Mouse (Mus musculus) midbrain, postnatal 0 days (tissue): ENCODE results near the gene Canx. TPM values are rescaled to one million over a fixed set of nuclear protein-coding genes. Genes with fewer than 3 reads are reported as not detected.

Source experiments
- ATAC-seq: fragments of 200-750 bp; cut with Nextera tagmentation; 2 replicates; pipeline ENCODE4 v1.8.0; 2017; ENCODE audit warnings: moderate number of reproducible peaks, mild to moderate bottlenecking, moderate TSS enrichment, moderate library complexity; ENCODE audit not compliant: low FRiP score
- DNase-seq: peaks from one replicate; pipeline ENCODE4 v3.0.0-alpha.2; 2015; ENCODE audit warnings: low spot score
- H3K27ac ChIP-seq: fragments of 300-500 bp; sonication (generic); 2 replicates; pipeline ENCODE4 v1.5.1; 2014; ENCODE audit warnings: low read depth, mild to moderate bottlenecking, low read length, mixed read lengths
- H3K27me3 ChIP-seq: fragments of 300-500 bp; sonication (generic); 2 replicates; pipeline ENCODE4 v1.6.1; 2014; ENCODE audit warnings: low read length, control low read depth, mixed read lengths; ENCODE audit not compliant: insufficient read depth
- H3K36me3 ChIP-seq: fragments of 300-500 bp; sonication (generic); 2 replicates; pipeline ENCODE4 v1.6.1; 2014; ENCODE audit warnings: low read length, control low read depth, mixed read lengths; ENCODE audit not compliant: insufficient read depth
- H3K4me1 ChIP-seq: fragments of 300-500 bp; sonication (generic); 2 replicates; pipeline ENCODE4 v1.6.1; 2014; ENCODE audit warnings: mild to moderate bottlenecking, control low read depth, antibody characterized with exemption, low read length, mixed read lengths; ENCODE audit not compliant: insufficient read depth
- H3K4me2 ChIP-seq: fragments of 300-500 bp; sonication (generic); 2 replicates; pipeline ENCODE4 v1.6.1; 2014; ENCODE audit warnings: low read depth, mild to moderate bottlenecking, low read length, mixed read lengths; ENCODE audit not compliant: poor library complexity, severe bottlenecking
- H3K4me3 ChIP-seq: fragments of 300-500 bp; sonication (generic); 2 replicates; pipeline ENCODE4 v1.5.1; 2014; ENCODE audit warnings: low read depth, mild to moderate bottlenecking, low read length, moderate library complexity
- H3K9ac ChIP-seq: fragments of 300-500 bp; sonication (generic); replicated peaks from 2 replicates; pipeline ENCODE4 v1.6.1; 2014; ENCODE audit warnings: mild to moderate bottlenecking, low read length, moderate library complexity, mixed read lengths; ENCODE audit not compliant: poor library complexity, severe bottlenecking
- H3K9me3 ChIP-seq: fragments of 300-500 bp; sonication (generic); 2 replicates; pipeline ENCODE4 v1.6.1; 2016; ENCODE audit warnings: low read length, control low read depth
- CTCF ChIP-seq: IDR thresholded peaks from 2 replicates; pipeline ENCODE4 v1.5.1; 2016; ENCODE audit warnings: antibody characterized with exemption, mild to moderate bottlenecking
- WGBS: fragments of 180-500 bp; shearing (Covaris S2); extraction: QIAGEN DNeasy Blood & Tissue Kit; methylation state at CpG from one replicate; pipeline ENCODE4 v1.1.7; 2014; 5-methylcytosine and 5-hydroxymethylcytosine counted together
- polyA plus RNA-seq: library from polyadenylated mRNA; unstranded; fragments of >200 nt; fragmentation: Nextera tagmentation; extraction: Ambion mirVana; gene quantifications from 2 replicates; pipeline ENCODE4 v1.2.1, GENCODE M21; 2015
- total RNA-seq: library from RNA; depleted of rRNA; stranded (reverse); fragments of >200 nt; gene quantifications from 2 replicates; pipeline ENCODE4 v1.2.3, GENCODE M21; 2014

The Canx gene
- total and polyA plus RNA-seq, 2 experiments from 2014 or later, result 227 to 244 TPM

DNA sequence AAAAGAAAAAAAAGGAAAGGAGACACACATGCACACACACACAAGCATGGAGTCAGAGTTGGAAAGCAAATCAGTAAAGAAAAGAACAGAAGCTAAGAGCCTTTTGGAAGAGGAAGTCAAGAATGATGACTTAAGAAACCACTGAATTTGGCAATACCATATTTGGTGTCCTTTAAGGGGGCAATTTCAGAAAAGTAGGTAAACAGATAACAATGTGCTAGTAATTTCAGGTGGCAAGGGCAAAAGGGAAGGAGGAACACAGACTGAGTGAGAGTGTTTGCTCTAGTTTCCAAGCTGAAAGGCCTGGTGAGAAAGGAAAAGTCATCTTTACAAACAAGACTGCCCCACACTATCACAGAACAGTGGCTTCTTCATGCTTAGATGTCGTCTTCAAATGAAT, 39.0 kb downstream of the Canx start:
- Histone ChIP-seq H3K9me3 (no peaks in the 10 kb centered on the region), H3K4me1 (peaks cover 8% of the 10 kb centered on the region; the same call in 1 of the 2 replicates), H3K4me3 (no peak overlapping the region), H3K27me3 (no peaks in the 10 kb centered on the region), H3K27ac (no peak overlapping the region), H3K9ac (no peak overlapping the region), H3K4me2 (no peak overlapping the region), H3K36me3 (no peaks in the 10 kb centered on the region; the same call in 1 of the 2 replicates)
- ATAC-seq (no peak), DNase-seq (no peak)
- no peak for TF ChIP-seq CTCF
- 81% methylated on average over 1 of the region's 1 CpGs for WGBS

DNA sequence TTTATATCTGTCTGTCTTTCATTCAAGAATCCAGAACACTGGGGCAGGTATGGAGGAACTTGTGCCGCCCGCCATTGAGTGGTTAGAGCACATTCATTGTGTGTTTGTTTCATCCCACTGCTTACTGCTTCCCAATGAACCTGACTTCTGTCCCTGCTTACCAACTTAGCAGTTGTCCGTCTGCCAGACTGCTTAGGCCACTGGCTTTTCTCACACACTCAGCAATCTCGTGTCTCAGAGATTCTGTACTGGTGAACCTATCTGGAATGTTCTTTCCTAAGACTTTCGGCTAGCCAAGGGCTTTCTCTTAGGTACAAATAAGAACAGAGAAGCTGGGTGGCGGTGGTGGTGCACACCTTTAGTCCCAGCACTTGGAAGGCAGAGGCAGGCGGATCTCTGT, 39.8 kb downstream of the Canx start:
- no peak for TF ChIP-seq CTCF
- H3K4me1 ChIP-seq, result peaks cover 8% of the 10 kb centered on the region; the same call in 1 of the 2 replicates
- no peak overlapping the region for H3K4me2 ChIP-seq
- H3K4me3 ChIP-seq, result no peak overlapping the region
- no peak for ATAC-seq
- DNase-seq, result no peak
- H3K27me3 ChIP-seq, result no peaks in the 10 kb centered on the region
- H3K9ac ChIP-seq, result no peak overlapping the region
- whole genome bisulfite sequencing, result 96% methylated on average over 7 of the region's 7 CpGs
- H3K9me3 ChIP-seq, result no peaks in the 10 kb centered on the region
- no peak overlapping the region for H3K27ac ChIP-seq
- peaks cover 6% of the 10 kb centered on the region for H3K36me3 ChIP-seq

DNA sequence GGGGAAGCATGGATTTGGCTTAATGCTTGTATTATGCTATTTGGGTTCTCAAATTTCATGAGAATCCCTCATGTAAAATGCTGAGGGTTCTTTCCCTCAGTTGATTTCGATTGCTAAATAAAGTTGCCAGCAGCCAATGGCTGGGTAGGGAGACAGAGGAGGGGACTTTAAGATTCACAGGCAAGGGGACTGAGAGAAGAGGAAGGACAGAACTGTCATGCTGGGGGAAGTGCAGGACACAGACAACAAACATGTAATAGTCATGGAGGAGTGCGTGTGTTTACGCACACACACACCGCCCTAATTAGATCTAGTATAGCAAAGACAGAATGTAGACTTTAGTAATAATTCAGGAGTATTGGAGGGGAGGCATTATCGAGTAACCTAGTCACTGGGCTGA, 40.2 kb downstream of the Canx start:
- no peak for DNase-seq
- no peak overlapping the region for H3K27ac ChIP-seq

DNA sequence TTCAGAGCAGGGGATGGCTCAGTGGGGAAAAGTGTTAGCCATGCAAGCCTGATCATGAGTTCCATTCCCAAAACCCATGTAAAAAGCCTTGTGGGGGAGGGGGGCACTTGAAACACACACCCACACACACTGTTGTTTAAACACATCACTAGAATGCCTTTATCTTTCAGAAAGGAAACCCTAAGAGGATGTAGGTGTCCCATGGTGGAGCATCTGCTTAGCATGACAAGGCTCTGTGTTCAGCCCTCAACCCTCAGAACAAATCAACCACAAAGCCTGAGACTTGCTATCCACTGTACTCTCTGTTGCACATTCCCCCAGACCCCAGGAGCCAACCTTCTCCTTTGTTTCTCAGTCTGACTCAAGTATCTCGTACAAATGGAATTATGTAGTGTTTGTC, 45.4 kb downstream of the Canx start:
- 76% methylated on average over 1 of the region's 1 CpGs for WGBS

More for the DNA sequence above, 40.2 kb downstream of the Canx start:
- no peak overlapping the region for H3K9ac ChIP-seq
- H3K4me1 ChIP-seq, result 0 out of 2 replicates have a peak, but pooled peaks cover 4% of the 10 kb centered on the region
- no peak overlapping the region for H3K4me2 ChIP-seq
- ATAC-seq, result no peak
- no peak for TF ChIP-seq CTCF
- H3K36me3 ChIP-seq, result peaks cover 8% of the 10 kb centered on the region
- WGBS, result 94% methylated on average over 5 of the region's 5 CpGs
- H3K9me3 ChIP-seq, result no peaks in the 10 kb centered on the region
- H3K27me3 ChIP-seq, result no peaks in the 10 kb centered on the region
- H3K4me3 ChIP-seq, result no peak overlapping the region

DNA sequence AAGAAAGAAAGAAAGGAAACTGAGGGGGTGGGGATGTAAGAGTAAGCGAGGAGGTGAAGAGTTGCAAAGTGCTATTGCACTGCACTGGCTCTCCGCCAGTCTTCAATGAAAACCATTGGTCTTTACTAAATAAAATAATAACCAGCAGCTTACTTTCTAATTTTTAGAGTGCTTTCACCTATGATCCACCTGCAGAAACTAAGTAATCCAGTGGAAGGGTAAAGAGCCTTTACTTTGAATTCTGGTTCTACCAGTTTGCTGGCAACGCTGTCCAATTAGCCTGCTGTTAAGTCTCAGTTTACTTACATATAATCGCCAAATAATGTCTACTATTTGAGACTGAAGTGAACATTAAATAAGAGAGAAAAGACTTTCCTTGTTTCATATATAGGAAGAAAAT, 46.5 kb downstream of the Canx start:
- 93% methylated on average over 4 of the region's 4 CpGs for WGBS

More for the DNA sequence above, 45.4 kb downstream of the Canx start:
- no peaks in the 10 kb centered on the region for H3K4me1 ChIP-seq
- DNase-seq, result no peak
- no peaks in the 10 kb centered on the region for H3K27me3 ChIP-seq
- no peak for ATAC-seq
- no peak overlapping the region for H3K27ac ChIP-seq
- H3K4me2 ChIP-seq, result no peak overlapping the region
- H3K9ac ChIP-seq, result no peak overlapping the region
- no peak for TF ChIP-seq CTCF
- H3K9me3 ChIP-seq, result no peaks in the 10 kb centered on the region
- peaks cover 12% of the 10 kb centered on the region for H3K36me3 ChIP-seq
- H3K4me3 ChIP-seq, result no peak overlapping the region

DNA sequence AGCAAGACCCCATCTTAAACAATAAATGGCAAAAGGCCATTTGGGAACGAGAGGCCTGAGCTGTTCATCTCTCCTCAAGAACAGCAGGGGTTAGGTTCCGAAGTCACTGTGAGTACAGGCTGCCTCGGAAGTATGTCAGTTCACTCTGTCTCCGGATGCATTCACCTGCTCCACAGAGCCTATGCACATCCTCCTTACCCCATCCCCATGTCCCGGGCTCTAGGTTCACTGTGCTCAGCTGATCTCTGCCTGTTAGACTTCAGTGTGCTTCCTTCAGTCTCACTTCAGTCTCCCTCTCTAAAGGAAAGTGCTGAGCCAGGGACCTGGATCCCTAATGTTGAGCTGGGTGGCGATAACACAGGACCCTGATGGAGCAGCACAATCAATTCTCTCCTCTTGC, 47.8 kb downstream of the Canx start:
- H3K27ac ChIP-seq, result no peak overlapping the region
- no peaks in the 10 kb centered on the region for H3K27me3 ChIP-seq
- no peak overlapping the region for H3K4me2 ChIP-seq
- 90% methylated on average over 6 of the region's 6 CpGs for WGBS
- DNase-seq (no peak), ATAC-seq (no peak)
- TF ChIP-seq CTCF, result no peak
- H3K4me3 ChIP-seq, result no peak overlapping the region
- no peak overlapping the region for H3K9ac ChIP-seq
- H3K4me1 ChIP-seq, result no peaks in the 10 kb centered on the region
- H3K36me3 ChIP-seq, result peaks cover 12% of the 10 kb centered on the region
- H3K9me3 ChIP-seq, result no peaks in the 10 kb centered on the region

More for the DNA sequence above, 46.5 kb downstream of the Canx start:
- Histone ChIP-seq H3K9me3 (no peaks in the 10 kb centered on the region), H3K4me3 (no peak overlapping the region), H3K4me1 (no peaks in the 10 kb centered on the region), H3K4me2 (no peak overlapping the region), H3K9ac (no peak overlapping the region), H3K36me3 (peaks cover 12% of the 10 kb centered on the region), H3K27ac (no peak overlapping the region), H3K27me3 (no peaks in the 10 kb centered on the region)
- DNase-seq (no peak), ATAC-seq (no peak)
- TF ChIP-seq CTCF, result no peak
